Mouse (Mus musculus) lung, embryonic 16.5 days (tissue): ENCODE measurements around the gene Ldlr. TPM values are rescaled to one million over a fixed set of nuclear protein-coding genes. Genes with fewer than 3 reads are reported as not detected.

Source experiments
- ATAC-seq: fragments of 200-750 bp; cut with Nextera tagmentation; 2 replicates; pipeline ENCODE4 v1.8.0; 2017; ENCODE audit warnings: low read depth, mild to moderate bottlenecking, moderate library complexity
- H3K27ac ChIP-seq: fragments of 300-500 bp; sonication (generic); 2 replicates; pipeline ENCODE4 v1.5.1; 2014; ENCODE audit warnings: mild to moderate bottlenecking, control low read depth, low read length
- H3K27me3 ChIP-seq: fragments of 300-500 bp; sonication (generic); 2 replicates; pipeline ENCODE4 v1.6.1; 2014; ENCODE audit warnings: low read depth, low read length, mixed read lengths; ENCODE audit not compliant: control insufficient read depth, insufficient read depth
- H3K36me3 ChIP-seq: fragments of 300-500 bp; sonication (generic); 2 replicates; pipeline ENCODE4 v1.6.1; 2014; ENCODE audit warnings: low read length; ENCODE audit not compliant: control insufficient read depth, insufficient read depth
- H3K4me1 ChIP-seq: fragments of 300-500 bp; sonication (generic); replicated peaks from 2 replicates; pipeline ENCODE4 v1.6.1; 2014; ENCODE audit warnings: low read length, mixed read lengths; ENCODE audit not compliant: control insufficient read depth, insufficient read depth
- H3K4me2 ChIP-seq: fragments of 300-500 bp; sonication (generic); 2 replicates; pipeline ENCODE4 v1.6.1; 2014; ENCODE audit warnings: low read depth, low read length, control low read depth
- H3K4me3 ChIP-seq: fragments of 300-500 bp; sonication (generic); 2 replicates; pipeline ENCODE4 v1.5.1; 2014; ENCODE audit warnings: mild to moderate bottlenecking, low read length, control low read depth
- H3K9ac ChIP-seq: fragments of 300-500 bp; sonication (generic); 2 replicates; pipeline ENCODE4 v1.6.1; 2014; ENCODE audit warnings: low read length, control low read depth
- H3K9me3 ChIP-seq: fragments of 300-500 bp; sonication (generic); 2 replicates; pipeline ENCODE4 v1.6.1; 2016; ENCODE audit warnings: low read length; ENCODE audit not compliant: control insufficient read depth
- WGBS: fragments of 180-500 bp; shearing (Covaris S2); extraction: QIAGEN DNeasy Blood & Tissue Kit; methylation state at CpG from one replicate; pipeline ENCODE4 v1.1.7; 2014; 5-methylcytosine and 5-hydroxymethylcytosine counted together
- polyA plus RNA-seq: library from polyadenylated mRNA; unstranded; fragments of >200 nt; fragmentation: Nextera tagmentation; extraction: Ambion mirVana; gene quantifications from 2 replicates; pipeline ENCODE4 v1.2.1, GENCODE M21; 2015

The Ldlr gene
- polyA plus RNA-seq, 1 experiment from 2014 or later = 36.0 TPM

DNA sequence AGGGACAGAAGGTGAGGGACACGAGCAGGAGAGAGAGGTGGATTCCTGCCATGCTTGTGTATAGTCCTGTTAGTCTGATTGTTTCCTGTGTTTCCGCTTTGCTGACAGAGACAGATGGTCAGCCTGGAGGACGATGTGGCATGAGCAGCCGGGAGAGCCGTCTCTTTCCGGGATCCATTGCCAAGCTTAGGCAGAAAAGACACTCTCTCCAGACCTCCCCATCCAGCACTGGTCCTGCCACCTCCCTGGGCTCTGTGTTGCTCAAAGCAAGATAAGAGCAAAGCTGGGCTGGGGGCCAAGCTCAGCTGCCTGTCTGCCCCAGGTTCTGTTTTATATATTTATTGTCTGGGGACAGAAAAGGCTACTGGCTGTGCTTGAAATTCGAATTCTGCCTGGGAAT, 24.8 kb downstream of the Ldlr start:
- Histone ChIP-seq H3K27ac (peak overlapping the region; percentile 79), H3K4me2 (no peak overlapping the region)
- ATAC-seq = peak; percentile 80

DNA sequence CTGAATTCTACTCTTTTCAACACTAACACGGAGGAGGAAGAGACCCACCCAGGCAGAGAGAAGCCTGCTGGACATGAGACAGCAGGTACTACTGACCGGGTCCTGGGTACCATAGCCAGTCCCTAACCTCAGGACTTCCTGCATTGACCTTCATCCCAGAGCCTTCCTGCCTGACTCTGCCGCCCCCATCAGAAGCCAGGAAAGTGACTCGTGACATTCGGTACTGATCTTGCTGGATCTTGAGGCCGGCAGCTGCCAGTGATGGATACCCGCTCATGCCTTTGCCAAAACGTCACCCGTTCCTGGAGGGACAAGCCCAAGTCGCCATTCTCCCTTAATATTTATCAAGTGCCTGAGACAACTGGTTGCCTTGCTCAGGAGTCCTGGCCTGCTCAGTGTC, 25.2 kb downstream of the Ldlr start:
- H3K9ac ChIP-seq = 0 out of 2 replicates have a peak overlapping the region, but pooled peaks have one; percentile 4
- peak overlapping the region; percentile 79 for H3K27ac ChIP-seq
- peaks cover 40% of the 10 kb centered on the region for H3K36me3 ChIP-seq
- peaks cover 25% of the 10 kb centered on the region for H3K4me1 ChIP-seq
- H3K9me3 ChIP-seq = no peaks in the 10 kb centered on the region
- WGBS = 50% methylated on average over 10 of the region's 10 CpGs
- no peaks in the 10 kb centered on the region for H3K27me3 ChIP-seq
- H3K4me2 ChIP-seq = 0 out of 2 replicates have a peak overlapping the region, but pooled peaks have one; percentile 5
- ATAC-seq = no peak
- no peak overlapping the region for H3K4me3 ChIP-seq

More for the DNA sequence above, 24.8 kb downstream of the Ldlr start:
- 35% methylated on average over 7 of the region's 7 CpGs for WGBS
- H3K4me3 ChIP-seq = no peak overlapping the region
- peaks cover 40% of the 10 kb centered on the region for H3K36me3 ChIP-seq
- no peaks in the 10 kb centered on the region for H3K27me3 ChIP-seq
- H3K9ac ChIP-seq = peak overlapping the region; percentile 47; the same call in 1 of the 2 replicates
- peaks cover 24% of the 10 kb centered on the region for H3K4me1 ChIP-seq
- no peaks in the 10 kb centered on the region for H3K9me3 ChIP-seq

DNA sequence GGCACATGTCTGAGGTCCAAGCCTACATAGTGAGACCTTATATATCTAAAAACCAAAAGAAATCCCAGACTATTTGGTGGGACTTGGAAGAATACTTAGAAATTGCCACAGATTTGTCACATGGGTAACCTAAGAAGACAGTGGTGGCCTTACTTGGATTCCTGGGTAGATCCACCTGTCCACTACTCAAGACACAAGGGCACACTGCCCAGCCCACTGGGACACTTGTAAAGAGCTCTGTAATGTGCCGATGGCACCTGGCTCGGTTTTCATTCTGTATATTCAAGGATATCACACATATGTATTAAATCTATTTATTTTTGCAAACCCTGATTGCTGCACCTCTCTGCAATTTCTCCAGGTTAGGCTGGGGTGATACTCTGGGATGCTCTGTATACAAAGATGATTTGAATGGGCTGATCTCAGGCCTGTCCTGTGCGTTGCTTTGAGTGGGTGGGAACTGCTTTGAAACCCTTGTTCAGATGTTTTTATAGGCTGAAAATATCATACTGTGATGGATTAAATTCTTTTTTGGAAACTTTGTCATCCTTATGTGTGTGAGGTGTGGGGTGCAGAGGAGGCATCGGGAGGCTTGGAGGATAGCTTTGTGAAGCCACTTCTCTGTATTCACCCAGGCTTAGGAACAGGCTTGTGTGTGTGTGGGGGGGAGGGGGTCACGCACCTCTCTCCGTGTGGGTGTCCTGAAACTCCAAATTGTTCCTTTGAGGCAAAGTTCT, 26.3 kb downstream of the Ldlr start:
- peak overlapping the region; percentile 79 for H3K27ac ChIP-seq
- H3K27me3 ChIP-seq = no peaks in the 10 kb centered on the region
- no peak overlapping the region for H3K4me3 ChIP-seq
- H3K9ac ChIP-seq = peak overlapping the region; percentile 34
- H3K9me3 ChIP-seq = no peaks in the 10 kb centered on the region
- H3K4me2 ChIP-seq = no peak overlapping the region
- ATAC-seq = no peak
- peaks cover 36% of the 10 kb centered on the region for H3K4me1 ChIP-seq
- H3K36me3 ChIP-seq = peaks cover 31% of the 10 kb centered on the region
- 81% methylated on average over 6 of the region's 6 CpGs for WGBS

DNA sequence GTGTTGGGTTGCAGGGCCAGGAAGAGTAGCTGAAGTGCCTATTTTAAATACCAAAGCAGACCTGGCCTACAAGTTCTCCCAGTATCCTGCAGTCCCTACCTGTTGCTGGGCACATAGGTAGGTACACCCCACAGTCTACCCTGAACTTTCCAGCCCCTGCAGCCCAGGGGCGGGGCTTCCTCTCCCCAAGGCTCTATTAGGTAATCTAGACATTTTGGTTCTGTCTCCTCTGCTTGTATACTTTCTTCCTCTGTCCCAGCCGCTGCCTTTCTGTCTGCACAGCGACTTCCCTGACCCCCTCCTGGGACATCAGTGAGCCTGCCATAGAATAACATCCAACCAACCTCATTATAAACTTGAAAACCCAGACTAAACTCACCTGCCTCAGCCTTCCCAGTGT, 27.1 kb downstream of the Ldlr start:
- ATAC-seq = peak; percentile 26; the same call in 1 of the 2 replicates
- Histone ChIP-seq H3K9me3 (no peaks in the 10 kb centered on the region), H3K4me3 (no peak overlapping the region), H3K4me1 (peaks cover 41% of the 10 kb centered on the region), H3K4me2 (no peak overlapping the region), H3K36me3 (peaks cover 31% of the 10 kb centered on the region), H3K27me3 (no peaks in the 10 kb centered on the region), H3K9ac (peak overlapping the region; percentile 34), H3K27ac (peak overlapping the region; percentile 79)
- 63% methylated on average over 3 of the region's 3 CpGs for WGBS

DNA sequence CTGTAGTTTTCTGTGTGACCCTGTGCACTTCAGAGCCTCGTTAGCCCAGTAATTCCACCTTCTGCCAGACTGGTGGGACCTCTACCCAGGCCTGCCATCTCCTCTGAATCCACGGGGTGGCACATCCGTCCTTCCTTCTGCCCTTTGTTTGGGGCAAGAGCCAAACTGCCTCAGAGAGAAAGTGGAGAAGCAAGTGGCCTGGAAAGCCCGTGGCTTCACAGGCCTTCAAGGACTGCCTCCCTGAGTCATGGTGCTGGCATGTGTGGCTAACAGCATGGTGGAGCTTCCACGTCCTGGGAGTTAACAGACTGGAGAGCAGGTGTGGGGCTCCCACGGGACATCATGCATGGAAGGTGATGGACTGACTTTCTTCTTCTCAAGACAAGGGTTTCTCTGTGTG, 28.1 kb downstream of the Ldlr start:
- no peak; the same call in 1 of the 2 replicates for ATAC-seq
- Histone ChIP-seq H3K4me2 (no peak overlapping the region), H3K4me1 (peaks cover 41% of the 10 kb centered on the region), H3K9me3 (no peaks in the 10 kb centered on the region), H3K36me3 (peaks cover 25% of the 10 kb centered on the region), H3K27ac (peak overlapping the region; percentile 34; the same call in 1 of the 2 replicates), H3K4me3 (no peak overlapping the region), H3K27me3 (no peaks in the 10 kb centered on the region), H3K9ac (no peak overlapping the region)
- WGBS = 60% methylated on average over 6 of the region's 6 CpGs

DNA sequence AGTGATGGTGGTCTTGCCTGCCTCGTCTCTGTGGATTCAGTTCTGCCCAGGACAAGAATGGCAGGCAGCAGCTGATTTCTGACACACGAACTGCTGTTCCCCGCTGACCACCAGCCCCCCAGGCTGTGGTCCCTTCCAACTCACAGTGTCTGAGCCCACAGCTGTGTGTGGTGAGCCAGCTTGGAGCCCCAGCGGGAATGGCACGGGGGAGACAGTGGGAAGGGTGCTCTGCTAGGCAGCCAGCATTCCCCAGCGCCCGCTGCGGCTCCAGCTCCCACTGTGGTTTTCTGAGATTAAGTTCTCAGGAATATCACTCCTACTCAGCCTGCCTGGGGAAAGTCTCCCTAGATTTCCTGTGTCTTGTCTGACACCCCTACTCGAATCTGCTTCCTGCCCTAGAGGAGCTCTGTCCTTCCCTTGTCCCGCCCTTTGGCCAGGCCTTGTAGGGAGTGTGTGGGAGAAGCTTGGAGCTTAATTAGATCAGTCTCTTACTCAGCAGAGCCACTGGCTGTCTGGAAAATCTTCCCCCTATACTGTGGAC, 29.0 kb downstream of the Ldlr start:
- ATAC-seq = peak; percentile 4; the same call in 1 of the 2 replicates
- Histone ChIP-seq H3K9me3 (no peaks in the 10 kb centered on the region), H3K4me3 (no peak overlapping the region), H3K27ac (peak overlapping the region; percentile 71), H3K9ac (0 out of 2 replicates have a peak overlapping the region, but pooled peaks have one; percentile 4), H3K36me3 (peaks cover 24% of the 10 kb centered on the region), H3K4me2 (no peak overlapping the region), H3K4me1 (peaks cover 41% of the 10 kb centered on the region), H3K27me3 (no peaks in the 10 kb centered on the region)
- WGBS = 38% methylated on average over 10 of the region's 10 CpGs

DNA sequence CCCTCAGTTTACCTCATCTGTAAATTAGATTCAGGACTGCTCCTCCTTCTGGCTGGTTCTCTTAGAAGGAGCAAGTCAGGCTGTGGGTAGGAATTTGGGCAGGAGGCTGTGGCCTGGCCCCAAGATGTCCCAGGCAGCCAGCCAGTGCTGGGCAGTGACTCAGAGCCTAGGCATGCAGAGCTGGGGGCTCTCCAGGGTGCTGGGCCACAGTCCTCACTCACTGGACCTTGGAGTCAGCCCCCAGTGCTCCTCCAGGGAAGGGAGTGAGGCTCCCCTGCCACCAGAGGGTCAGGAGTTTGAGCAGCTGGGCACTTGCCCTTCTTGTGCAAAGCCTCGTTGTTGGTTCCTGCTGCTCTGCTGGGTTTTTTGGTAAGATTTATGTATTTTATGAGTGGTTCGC, 30.7 kb downstream of the Ldlr start:
- no peak overlapping the region for H3K4me2 ChIP-seq
- H3K9ac ChIP-seq = no peak overlapping the region
- ATAC-seq = peak; percentile 79
- H3K36me3 ChIP-seq = peaks cover 15% of the 10 kb centered on the region
- H3K9me3 ChIP-seq = no peaks in the 10 kb centered on the region
- no peaks in the 10 kb centered on the region for H3K27me3 ChIP-seq
- peak overlapping the region; percentile 68 for H3K27ac ChIP-seq
- 39% methylated on average over 2 of the region's 2 CpGs for whole genome bisulfite sequencing
- no peak overlapping the region for H3K4me3 ChIP-seq
- H3K4me1 ChIP-seq = peaks cover 32% of the 10 kb centered on the region

DNA sequence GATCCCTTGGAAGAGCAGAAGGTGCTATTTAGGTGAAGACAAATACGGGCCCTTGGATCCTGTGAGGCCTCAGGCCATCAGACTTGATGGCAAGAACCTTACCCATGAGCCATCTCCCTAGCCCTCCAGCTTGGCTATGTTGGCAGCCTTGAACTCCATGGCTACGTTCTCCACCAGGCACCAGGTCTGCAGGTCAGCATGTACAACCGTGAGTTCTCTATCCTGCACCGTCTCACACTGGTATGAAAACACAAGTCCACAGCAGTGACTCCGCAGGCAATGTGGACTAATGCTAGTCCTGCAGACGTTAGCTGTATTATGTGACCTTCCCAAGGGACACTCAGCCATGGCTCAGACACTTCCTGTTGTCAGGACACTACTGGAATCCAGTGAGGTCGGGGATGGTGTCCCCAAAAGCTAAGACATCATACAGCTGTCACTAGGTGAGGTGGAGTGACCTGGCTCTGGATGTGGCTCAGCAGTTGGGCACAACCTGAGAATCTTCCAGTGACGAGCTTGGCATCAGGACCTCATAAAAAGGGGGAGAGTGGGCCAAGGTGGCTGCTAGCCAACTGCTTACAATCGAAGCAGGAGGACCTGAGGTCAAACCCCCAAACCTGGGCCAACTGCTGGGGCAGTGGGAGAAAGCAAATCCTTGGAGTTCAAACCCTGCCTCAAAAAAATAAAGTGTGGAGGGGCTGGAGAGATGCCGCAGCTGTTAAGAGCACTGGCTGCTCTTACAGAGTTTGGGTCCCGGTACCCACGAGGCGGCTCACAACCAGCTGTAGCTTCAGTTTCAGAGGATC, 31.4 kb downstream of the Ldlr start:
- WGBS = 55% methylated on average over 13 of the region's 13 CpGs
- H3K4me1 ChIP-seq = peaks cover 32% of the 10 kb centered on the region
- no peak overlapping the region for H3K4me3 ChIP-seq
- ATAC-seq = peak; percentile 24
- peak overlapping the region; percentile 68 for H3K27ac ChIP-seq
- H3K4me2 ChIP-seq = no peak overlapping the region
- no peaks in the 10 kb centered on the region for H3K9me3 ChIP-seq
- H3K27me3 ChIP-seq = no peaks in the 10 kb centered on the region
- peaks cover 10% of the 10 kb centered on the region for H3K36me3 ChIP-seq
- H3K9ac ChIP-seq = no peak overlapping the region
